Mouse (Mus musculus): ENCODE measurements around the gene Ufc1. TPM values are rescaled to one million over a fixed set of nuclear protein-coding genes. Genes with fewer than 3 reads are reported as not detected.
A peak's percentile ranks its signal among the peaks of the same experiment; 100 is the strongest.

Ufc1 gene
- polyA plus RNA-seq, 1 experiment from 2014 or later, result 85.0 TPM

- ATAC-seq (replicated peaks; ENCODE audit: insufficient number of reproducible peaks, insufficient read depth, low FRiP score, low read depth), result no peak
- Histone ChIP-seq H3K4me2 (peak overlapping the region; percentile 63), H3K9ac (peak overlapping the region; percentile 43), H3K27ac (peak overlapping the region; percentile 77), H3K36me3 (no peaks in the 10 kb centered on the region), H3K27me3 (peaks cover 3% of the 10 kb centered on the region; the same call in 1 of the 2 replicates), H3K4me3 (peak overlapping the region; percentile 42), H3K4me1 (replicated peaks) (peaks cover 42% of the 10 kb centered on the region), H3K9me3 (replicated peaks) (no peaks in the 10 kb centered on the region)
- 58% methylated on average over 17 of the region's 17 CpGs for WGBS
These were observed 42.4 kb downstream of the Ufc1 start for GRCm38 (mm10) chr1:171252415-171252814.

GRCm38 (mm10) chr1:171251594-171252324 lies 43.1 kb downstream of the Ufc1 start:
- Histone ChIP-seq H3K4me2 (peak overlapping the region; percentile 63), H3K36me3 (no peaks in the 10 kb centered on the region), H3K4me1 (replicated peaks) (peaks cover 44% of the 10 kb centered on the region), H3K27me3 (peaks cover 3% of the 10 kb centered on the region; the same call in 1 of the 2 replicates), H3K9ac (peak overlapping the region; percentile 43), H3K27ac (peak overlapping the region; percentile 77), H3K4me3 (peak overlapping the region; percentile 42), H3K9me3 (replicated peaks) (no peaks in the 10 kb centered on the region)
- 20% methylated on average over 13 of the region's 13 CpGs for WGBS
- peak; percentile 27; the same call in 1 of the 2 replicates for ATAC-seq (replicated peaks; ENCODE audit: insufficient number of reproducible peaks, insufficient read depth, low FRiP score, low read depth)

GRCm38 (mm10) chr1:171250680-171251593 lies 43.9 kb downstream of the Ufc1 start, which contains the start of gene Ndufs2:
Ndufs2 (minus strand) TSS chr1:171251388.
- peaks cover 48% of the 10 kb centered on the region for H3K4me1 ChIP-seq (replicated peaks)
- ATAC-seq (replicated peaks; ENCODE audit: insufficient number of reproducible peaks, insufficient read depth, low FRiP score, low read depth), result no peak
- peaks cover 3% of the 10 kb centered on the region; the same call in 1 of the 2 replicates for H3K27me3 ChIP-seq

GRCm38 (mm10) chr1:171249913-171250600 lies 44.8 kb downstream of the Ufc1 start, which contains the start of gene Adamts4:
Adamts4 (plus strand) TSS chr1:171250421.
- no peaks in the 10 kb centered on the region for H3K9me3 ChIP-seq (replicated peaks)
- H3K27me3 ChIP-seq, result peaks cover 3% of the 10 kb centered on the region; the same call in 1 of the 2 replicates
- H3K9ac ChIP-seq, result peak within 1 kb of the TSS; percentile 43
- H3K4me1 ChIP-seq (replicated peaks), result peaks cover 57% of the 10 kb centered on the region
- no peak for ATAC-seq (replicated peaks; ENCODE audit: insufficient number of reproducible peaks, insufficient read depth, low FRiP score, low read depth)
- peak within 1 kb of the TSS; percentile 63 for H3K4me2 ChIP-seq
- H3K27ac ChIP-seq, result peak within 1 kb of the TSS; percentile 93
- peaks cover 7% of the 10 kb centered on the region; the same call in 1 of the 2 replicates for H3K36me3 ChIP-seq
- peak within 1 kb of the TSS; percentile 42 for H3K4me3 ChIP-seq
- 20% methylated on average over 5 of the region's 5 CpGs for WGBS

More at GRCm38 (mm10) chr1:171250680-171251593, 43.9 kb downstream of the Ufc1 start, which contains the start of gene Ndufs2:
- Histone ChIP-seq H3K27ac (peak within 1 kb of the TSS; percentile 77), H3K36me3 (no peaks in the 10 kb centered on the region), H3K9me3 (replicated peaks) (no peaks in the 10 kb centered on the region), H3K4me3 (peak within 1 kb of the TSS; percentile 42), H3K9ac (peak within 1 kb of the TSS; percentile 43), H3K4me2 (peak within 1 kb of the TSS; percentile 63)
- 22% methylated on average over 26 of the region's 26 CpGs for WGBS

GRCm38 (mm10) chr1:171248386-171249226 lies 46.2 kb downstream of the Ufc1 start:
- 47% methylated on average over 3 of the region's 3 CpGs for WGBS

GRCm38 (mm10) chr1:171247916-171248315 lies 46.9 kb downstream of the Ufc1 start:
- Histone ChIP-seq H3K9ac (no peak overlapping the region), H3K4me1 (replicated peaks) (peaks cover 58% of the 10 kb centered on the region), H3K9me3 (replicated peaks) (no peaks in the 10 kb centered on the region), H3K4me2 (peak overlapping the region; percentile 83), H3K27me3 (peaks cover 3% of the 10 kb centered on the region; the same call in 1 of the 2 replicates), H3K36me3 (peaks cover 18% of the 10 kb centered on the region), H3K4me3 (peak overlapping the region; percentile 70; the same call in 1 of the 2 replicates), H3K27ac (peak overlapping the region; percentile 93)
- WGBS, result 27% methylated on average over 4 of the region's 4 CpGs
- ATAC-seq (replicated peaks; ENCODE audit: insufficient number of reproducible peaks, insufficient read depth, low FRiP score, low read depth), result no peak

More at GRCm38 (mm10) chr1:171248386-171249226, 46.2 kb downstream of the Ufc1 start:
- ATAC-seq (replicated peaks; ENCODE audit: insufficient number of reproducible peaks, insufficient read depth, low FRiP score, low read depth), result no peak
- Histone ChIP-seq H3K27ac (peak overlapping the region; percentile 93), H3K27me3 (peaks cover 3% of the 10 kb centered on the region; the same call in 1 of the 2 replicates), H3K9ac (no peak overlapping the region), H3K4me1 (replicated peaks) (peaks cover 58% of the 10 kb centered on the region), H3K36me3 (peaks cover 11% of the 10 kb centered on the region), H3K4me2 (peak overlapping the region; percentile 83; the same call in 1 of the 2 replicates), H3K9me3 (replicated peaks) (no peaks in the 10 kb centered on the region), H3K4me3 (no peak overlapping the region)

- H3K9me3 ChIP-seq (replicated peaks), result no peaks in the 10 kb centered on the region
- H3K9ac ChIP-seq, result peak overlapping the region; percentile 52; the same call in 1 of the 2 replicates
- 8% methylated on average over 13 of the region's 13 CpGs for WGBS
- ATAC-seq (replicated peaks; ENCODE audit: insufficient number of reproducible peaks, insufficient read depth, low FRiP score, low read depth), result no peak
- peak overlapping the region; percentile 83 for H3K4me2 ChIP-seq
- H3K4me3 ChIP-seq, result peak overlapping the region; percentile 70
- H3K36me3 ChIP-seq, result peaks cover 23% of the 10 kb centered on the region
- peaks cover 3% of the 10 kb centered on the region; the same call in 1 of the 2 replicates for H3K27me3 ChIP-seq
- peak overlapping the region; percentile 93 for H3K27ac ChIP-seq
- H3K4me1 ChIP-seq (replicated peaks), result peaks cover 55% of the 10 kb centered on the region
These were observed 47.4 kb downstream of the Ufc1 start for GRCm38 (mm10) chr1:171247453-171247841.

- peaks cover 49% of the 10 kb centered on the region for H3K4me1 ChIP-seq (replicated peaks)
- H3K4me3 ChIP-seq, result peak overlapping the region; percentile 70
- peak overlapping the region; percentile 83 for H3K4me2 ChIP-seq
- peak; percentile 89 for ATAC-seq (replicated peaks; ENCODE audit: insufficient number of reproducible peaks, insufficient read depth, low FRiP score, low read depth)
- H3K27me3 ChIP-seq, result peaks cover 3% of the 10 kb centered on the region; the same call in 1 of the 2 replicates
- WGBS, result under 1% methylated on average over 41 of the region's 41 CpGs
- H3K9ac ChIP-seq, result peak overlapping the region; percentile 83
- peak overlapping the region; percentile 93 for H3K27ac ChIP-seq
- no peaks in the 10 kb centered on the region for H3K9me3 ChIP-seq (replicated peaks)
- H3K36me3 ChIP-seq, result peaks cover 28% of the 10 kb centered on the region
These were observed 47.9 kb downstream of the Ufc1 start for GRCm38 (mm10) chr1:171246709-171247452.

- no peak overlapping the region for H3K9ac ChIP-seq
- H3K27ac ChIP-seq, result peak overlapping the region; percentile 5; the same call in 1 of the 2 replicates
- H3K9me3 ChIP-seq (replicated peaks), result no peaks in the 10 kb centered on the region
- H3K4me1 ChIP-seq (replicated peaks), result peaks cover 39% of the 10 kb centered on the region
- ATAC-seq (replicated peaks; ENCODE audit: insufficient number of reproducible peaks, insufficient read depth, low FRiP score, low read depth), result no peak
- WGBS, result 80% methylated on average over 8 of the region's 8 CpGs
- no peaks in the 10 kb centered on the region for H3K27me3 ChIP-seq
- H3K4me2 ChIP-seq, result peak overlapping the region; percentile 72; the same call in 1 of the 2 replicates
- peaks cover 43% of the 10 kb centered on the region for H3K36me3 ChIP-seq
- no peak overlapping the region for H3K4me3 ChIP-seq
These were observed 49.5 kb downstream of the Ufc1 start for GRCm38 (mm10) chr1:171245353-171245752.
